Mouse (Mus musculus) T-cell, adult 2 months (primary cell): ENCODE measurements around the gene Pzp.

Experiments used
- DNase-seq: peaks from one replicate; pipeline ENCODE4 v3.0.0; 2022; ENCODE audit warnings: low spot score

Pzp gene

DNA sequence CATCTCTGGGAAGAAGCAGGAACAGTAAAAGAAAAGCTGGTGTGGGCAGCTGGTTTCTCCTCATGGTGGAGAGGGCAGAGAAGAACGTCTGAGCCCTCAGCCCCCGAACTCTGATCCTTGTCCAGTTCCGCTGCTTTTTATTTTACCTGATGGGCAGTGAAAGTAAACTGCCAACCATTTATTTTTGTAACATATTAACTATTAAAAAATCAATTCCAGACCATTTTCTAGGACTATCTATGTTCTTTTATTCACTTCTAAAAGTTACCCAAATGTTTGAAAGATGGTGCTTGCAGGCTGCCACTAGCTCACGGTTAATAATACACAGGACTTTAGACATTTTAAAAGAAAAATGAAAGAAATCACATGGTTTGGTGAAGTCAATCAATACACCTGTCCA, at the start of gene Pzp:
Gene Pzp, minus strand, starts transcription at position 120 of the 400 bp plus-strand sequence.
- no peak for DNase-seq

GRCm38 (mm10) chr6:128566589-128566988, 40.1 kb upstream of the Pzp start:
- no peak for DNase-seq

DNA sequence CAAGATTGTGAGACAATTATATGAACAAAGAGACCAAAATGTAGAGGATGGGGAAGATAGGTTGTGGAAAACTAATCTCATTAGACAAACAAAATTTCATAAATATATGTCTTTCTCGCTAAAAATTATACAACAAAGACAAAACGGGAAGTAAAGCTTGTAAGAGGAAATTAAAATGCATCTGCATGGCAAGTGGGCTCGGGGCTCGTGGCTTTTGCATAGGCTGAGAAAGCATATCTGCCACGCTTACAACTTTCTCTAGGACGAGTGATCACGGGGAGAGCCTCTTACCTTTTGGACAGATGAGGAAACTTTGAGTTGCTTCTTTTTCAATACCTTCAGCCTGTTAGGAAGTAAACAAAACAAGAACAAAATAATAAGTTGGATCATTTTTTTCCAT, 27.5 kb upstream of the Pzp start:
- no peak for DNase-seq

DNA sequence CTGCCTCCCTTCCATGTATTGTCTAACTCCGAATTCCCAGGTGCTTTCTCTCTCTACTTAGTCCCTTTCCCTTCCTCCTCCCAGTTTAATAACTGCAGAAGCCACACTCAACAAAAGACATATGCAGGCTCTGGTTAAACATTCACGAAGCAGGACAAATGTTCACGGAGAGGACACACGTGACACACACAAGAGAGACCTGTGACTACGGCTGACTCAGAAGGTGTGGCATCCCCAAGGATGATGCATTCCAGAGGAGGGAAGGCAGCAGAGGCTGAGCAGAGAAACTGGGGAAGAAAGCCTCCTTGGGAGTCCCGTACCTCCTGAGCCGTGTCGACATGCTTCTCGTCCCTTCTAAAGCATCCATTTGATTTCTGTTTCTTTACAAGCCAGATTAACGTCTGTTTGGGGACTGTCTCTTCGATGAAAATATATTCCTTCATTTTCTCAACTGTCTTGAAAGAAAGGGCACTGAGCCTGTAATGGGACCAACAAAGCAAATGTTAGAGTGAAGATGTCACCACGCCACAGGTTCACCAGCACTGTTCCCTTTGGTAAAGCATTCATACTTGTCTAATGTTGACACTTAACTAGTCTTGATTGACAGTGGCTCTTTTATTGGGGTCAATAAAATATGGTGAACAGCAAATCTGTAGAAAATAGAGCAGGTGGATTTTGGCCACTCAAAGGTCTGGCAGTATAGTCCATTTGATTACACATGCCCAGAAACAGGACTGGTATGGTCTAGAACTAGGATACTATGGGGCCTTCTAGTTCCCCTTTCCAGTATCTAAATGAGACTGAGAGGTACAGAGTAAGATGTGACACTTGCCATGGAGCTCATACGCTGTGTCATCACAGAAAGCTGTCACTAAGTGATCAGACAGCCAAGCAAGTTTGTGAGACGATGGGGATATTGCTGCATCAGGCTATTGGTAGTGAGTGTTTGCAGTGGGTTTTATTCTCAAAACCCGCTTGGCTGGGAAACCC, 23.2 kb upstream of the Pzp start:
- DNase-seq: no peak

DNA sequence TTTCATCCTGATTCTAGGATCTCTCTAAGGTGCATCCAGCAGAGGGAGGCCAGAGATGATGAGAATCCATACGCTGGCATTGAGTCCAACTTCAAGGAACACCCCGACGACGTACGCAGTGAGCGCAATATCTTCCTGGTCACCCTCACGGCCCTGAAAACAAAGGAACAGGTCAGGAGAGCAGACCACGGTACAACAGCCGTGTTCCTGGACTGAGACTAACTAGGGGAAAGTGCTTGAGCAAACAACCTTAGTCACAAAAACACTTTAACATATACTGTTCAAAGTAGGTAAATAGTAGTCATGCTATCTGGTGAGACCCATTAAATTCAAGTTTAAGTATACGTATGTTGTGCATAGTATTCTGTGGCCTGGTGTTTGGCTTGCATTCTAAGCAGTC, 22.0 kb upstream of the Pzp start:
- DNase-seq: no peak

DNA sequence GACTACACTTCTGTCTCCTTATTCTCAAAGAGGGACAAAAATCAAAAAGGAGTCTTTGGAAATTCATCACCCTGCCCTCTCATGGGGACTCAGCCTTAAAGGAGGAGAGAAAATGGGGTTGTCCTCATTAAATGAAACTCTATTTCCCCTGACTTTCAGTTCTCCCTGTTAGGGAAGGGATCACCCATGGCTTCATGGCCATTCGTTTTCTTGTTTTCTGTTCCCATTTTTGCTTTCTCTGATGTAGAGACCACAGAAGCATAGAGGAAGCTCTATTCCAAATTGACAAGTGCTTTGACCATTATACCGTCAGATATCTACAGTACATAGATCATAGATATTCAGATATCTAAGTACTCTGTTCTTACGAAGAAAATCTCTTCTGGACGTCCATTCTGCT, 18.9 kb upstream of the Pzp start:
- DNase-seq: no peak

GRCm38 (mm10) chr6:128543226-128543625, 16.7 kb upstream of the Pzp start:
- DNase-seq: no peak

- DNase-seq: no peak
These were observed 8.7 kb upstream of the Pzp start for GRCm38 (mm10) chr6:128535250-128535649.

GRCm38 (mm10) chr6:128533296-128533695, 6.8 kb upstream of the Pzp start:
- DNase-seq: no peak

GRCm38 (mm10) chr6:128532701-128533100, 6.2 kb upstream of the Pzp start:
- no peak for DNase-seq

GRCm38 (mm10) chr6:128528491-128528890, 2.0 kb upstream of the Pzp start:
- DNase-seq: no peak

GRCm38 (mm10) chr6:128527110-128527509, 590 bp upstream of the Pzp start:
- DNase-seq: no peak

- no peak for DNase-seq
These were observed 719 bp downstream of the Pzp start for GRCm38 (mm10) chr6:128525801-128526200.

DNA sequence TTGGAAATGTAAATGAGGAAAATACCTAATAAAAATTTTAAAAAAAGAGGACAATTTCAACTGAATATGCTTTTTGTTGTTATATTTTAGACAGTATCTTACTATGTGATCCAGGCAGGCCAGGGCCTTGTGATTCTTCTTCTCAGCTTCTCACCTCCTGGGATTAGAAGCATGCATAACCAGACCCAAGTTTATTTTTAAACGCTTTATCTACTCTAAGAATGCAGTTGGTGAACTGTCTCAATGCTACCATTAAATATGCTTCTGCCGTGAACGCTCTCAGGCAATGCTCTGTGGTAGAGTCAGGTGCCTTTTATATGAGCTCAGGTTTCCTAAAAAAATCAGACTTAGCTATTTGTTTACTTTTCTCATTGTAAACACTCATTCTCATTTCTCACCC, 3.2 kb downstream of the Pzp start:
- DNase-seq: no peak

DNA sequence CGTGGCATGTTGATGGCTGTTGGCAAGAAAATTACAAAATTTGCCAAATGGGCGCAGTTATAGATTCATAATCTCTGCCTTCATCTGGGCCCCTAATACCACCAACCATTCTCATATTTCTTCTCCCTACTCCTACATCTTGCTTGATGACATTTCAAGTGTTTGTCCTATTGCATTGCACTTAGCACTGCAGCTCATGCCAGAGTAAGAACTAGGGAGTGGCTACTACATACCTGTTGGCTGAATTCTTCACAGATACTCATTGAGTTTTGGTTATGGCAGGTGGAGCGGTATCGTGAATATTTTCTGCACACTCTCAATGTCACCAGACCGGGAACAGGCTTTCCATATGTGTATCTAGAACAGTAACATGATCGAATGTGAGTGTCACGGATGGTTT, 7.4 kb downstream of the Pzp start:
- no peak for DNase-seq

- no peak for DNase-seq
These were observed 20.8 kb downstream of the Pzp start for GRCm38 (mm10) chr6:128505676-128506236.

DNA sequence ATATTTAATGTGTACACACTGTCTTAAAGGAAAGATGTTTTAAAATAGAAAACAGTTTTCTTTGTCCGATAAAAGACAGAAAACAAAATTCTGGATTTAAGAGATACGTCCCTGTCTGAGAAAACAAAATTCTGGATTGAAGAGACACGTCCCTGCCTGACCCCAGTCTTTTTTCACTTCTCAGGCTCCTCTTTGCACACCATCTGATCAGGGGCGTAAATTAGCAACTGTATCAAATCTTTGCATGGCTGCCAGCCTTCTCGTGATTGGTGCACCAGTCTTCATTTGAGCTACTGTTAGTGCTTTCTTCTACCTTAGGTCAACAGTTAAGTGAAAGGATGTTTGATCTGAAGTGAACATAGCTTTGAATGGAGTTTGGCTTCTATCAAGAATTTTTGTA, 21.8 kb downstream of the Pzp start:
- no peak for DNase-seq

DNA sequence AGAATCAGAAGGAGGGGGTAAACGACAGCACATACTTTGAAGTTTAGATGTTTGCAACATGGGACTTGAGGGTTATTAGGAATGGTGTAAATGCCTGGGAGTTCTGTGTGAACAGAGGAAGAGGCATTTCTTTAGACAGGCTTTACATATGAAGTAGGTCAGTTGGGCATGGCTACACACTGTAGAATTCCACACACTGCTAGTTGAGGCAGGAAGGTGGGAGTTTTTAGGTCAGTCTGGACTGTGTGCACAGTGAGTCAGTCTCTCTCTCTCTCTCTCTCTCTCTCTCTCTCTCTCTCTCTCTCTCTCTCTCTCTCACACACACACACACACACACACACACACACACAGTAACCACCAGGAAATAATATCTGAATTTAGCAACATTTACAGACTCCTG, 31.2 kb downstream of the Pzp start:
- no peak for DNase-seq

DNA sequence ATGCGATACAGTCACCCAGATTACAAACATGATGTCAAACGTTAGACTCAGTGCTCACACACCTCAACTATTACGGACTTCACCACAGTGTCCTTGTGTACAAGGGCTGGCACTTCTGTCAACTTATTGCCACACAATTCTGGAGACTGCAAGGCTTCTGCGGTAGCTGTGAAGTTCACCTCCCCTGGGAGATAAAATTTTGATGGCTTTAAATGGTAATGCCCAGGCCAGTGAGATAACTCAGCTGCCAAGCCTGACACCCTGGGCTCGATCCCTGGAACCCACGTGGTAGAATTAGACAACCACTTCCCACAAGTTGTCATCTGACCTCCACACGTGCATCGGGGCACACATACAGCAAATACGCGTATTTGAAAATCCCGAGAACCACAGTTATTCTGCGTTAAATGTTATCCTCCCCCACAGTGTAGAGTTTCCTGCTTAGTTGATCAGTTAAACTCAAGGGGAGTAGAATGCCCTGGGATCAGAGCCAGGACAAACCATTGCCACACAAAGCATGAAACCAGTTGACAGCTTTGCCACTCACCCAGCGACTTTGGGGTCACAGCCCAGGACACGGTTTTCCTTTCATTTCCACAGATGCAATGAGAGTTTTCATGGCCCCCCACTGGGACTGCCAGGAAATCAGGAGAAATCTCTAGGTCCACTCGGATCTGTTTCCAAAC, 31.7 kb downstream of the Pzp start:
- no peak for DNase-seq

- DNase-seq: no peak
These were observed 34.6 kb downstream of the Pzp start for GRCm38 (mm10) chr6:128491916-128492315.

GRCm38 (mm10) chr6:128490141-128490540, 36.4 kb downstream of the Pzp start:
- no peak for DNase-seq

DNA sequence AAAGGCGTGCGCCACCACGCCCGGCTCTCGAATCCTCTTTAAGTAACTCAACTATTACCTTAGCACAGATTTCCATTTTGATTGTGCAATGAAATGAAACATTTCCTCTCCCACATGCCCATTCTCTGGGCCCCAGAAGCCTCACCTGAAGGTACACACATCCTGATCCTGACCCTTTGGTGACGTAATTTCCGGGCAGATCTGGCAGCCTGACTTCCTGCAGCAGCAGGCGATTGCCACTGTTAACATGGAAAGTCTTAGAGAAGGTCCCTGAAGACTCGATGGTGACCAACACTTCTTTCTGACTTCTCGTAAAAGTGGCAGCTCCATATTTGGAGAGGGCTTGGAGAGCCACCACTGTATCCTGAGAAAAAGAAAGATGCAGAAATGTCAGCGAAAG, 38.8 kb downstream of the Pzp start:
- DNase-seq: no peak
